Mouse (Mus musculus) urinary bladder, postnatal 0 days (tissue): ENCODE results near the gene Gas2. TPM values are rescaled to one million over a fixed set of nuclear protein-coding genes. Genes with fewer than 3 reads are reported as not detected.

Experiments
- polyA plus RNA-seq: library from polyadenylated mRNA; unstranded; fragments of >200 nt; fragmentation: Nextera tagmentation; extraction: Ambion mirVana; gene quantifications from 2 replicates; pipeline ENCODE4 v1.2.1, GENCODE M21; 2015

Gene Gas2
- 3.4 and 3.5 TPM in 2 replicates for polyA plus RNA-seq

GRCm38 (mm10) chr7:51861250-51862096 lies at the start of gene Gas2:
Gas2 (plus strand) TSS chr7:51862015.

GRCm38 (mm10) chr7:51862097-51862492 lies 280 bp downstream of the Gas2 start, which contains the start of gene Fancf:
Fancf (minus strand) TSS chr7:51862267.

GRCm38 (mm10) chr7:52005511-52006295 lies 143.9 kb downstream of the Gas2 start, which contains the start of gene Svip:
Svip (minus strand) TSS chr7:52006018.

GRCm38 (mm10) chr7:52015628-52016027 lies 153.8 kb downstream of the Gas2 start, which contains the start of gene 1700015G11Rik:
1700015G11Rik (minus strand) TSS chr7:52015728.

Other genes starting within 250 kb of the Gas2 start
- 0.04 and 0.05 TPM in 2 replicates for gene Slc17a6, start 240.0 kb upstream of the Gas2 start, polyA plus RNA-seq
- gene Fancf, start 252 bp downstream of the Gas2 start, polyA plus RNA-seq = 4.8 and 4.9 TPM in 2 replicates
- gene Svip, start 144.0 kb downstream of the Gas2 start, polyA plus RNA-seq = 4.3 and 5.2 TPM in 2 replicates
- not detected in 2 replicates for gene 1700015G11Rik, start 153.7 kb downstream of the Gas2 start, polyA plus RNA-seq